Mouse (Mus musculus) midbrain, embryonic 13.5 days (tissue): ENCODE results near the gene Oscar. TPM values are rescaled to one million over a fixed set of nuclear protein-coding genes. Genes with fewer than 3 reads are reported as not detected.
A peak's percentile ranks its signal among the peaks of the same experiment; 100 is the strongest.
"Not testable (repeated sequence)": the region's sequence is repeated elsewhere in the genome, so short reads cannot be mapped to it uniquely, and the experiment has no call there.

Experiments used
- ATAC-seq: fragments of 200-750 bp; cut with Nextera tagmentation; 2 replicates; pipeline ENCODE4 v1.8.0; 2017; ENCODE audit warnings: mild to moderate bottlenecking, moderate TSS enrichment, moderate library complexity
- H3K27ac ChIP-seq: fragments of 300-500 bp; sonication (generic); 2 replicates; pipeline ENCODE4 v1.5.1; 2015; ENCODE audit warnings: inconsistent platforms, mild to moderate bottlenecking, moderate library complexity
- H3K27me3 ChIP-seq: fragments of 300-500 bp; sonication (generic); 2 replicates; pipeline ENCODE4 v1.6.1; 2015; ENCODE audit warnings: mild to moderate bottlenecking, inconsistent platforms
- H3K36me3 ChIP-seq: fragments of 300-500 bp; sonication (generic); 2 replicates; pipeline ENCODE4 v1.6.1; 2015; ENCODE audit warnings: mild to moderate bottlenecking, inconsistent platforms
- H3K4me1 ChIP-seq: fragments of 300-500 bp; sonication (generic); replicated peaks from 2 replicates; pipeline ENCODE4 v1.6.1; 2015; ENCODE audit warnings: inconsistent platforms
- H3K4me2 ChIP-seq: fragments of 300-500 bp; sonication (generic); replicated peaks from 2 replicates; pipeline ENCODE4 v1.6.1; 2015; ENCODE audit warnings: moderate library complexity, mild to moderate bottlenecking, inconsistent platforms
- H3K4me3 ChIP-seq: fragments of 300-500 bp; sonication (generic); replicated peaks from 2 replicates; pipeline ENCODE4 v1.5.1; 2015; ENCODE audit warnings: mild to moderate bottlenecking, inconsistent platforms
- H3K9ac ChIP-seq: fragments of 300-500 bp; sonication (generic); replicated peaks from 2 replicates; pipeline ENCODE4 v1.6.1; 2015; ENCODE audit warnings: mild to moderate bottlenecking, inconsistent platforms
- H3K9me3 ChIP-seq: fragments of 300-500 bp; sonication (generic); 2 replicates; pipeline ENCODE4 v1.6.1; 2016; ENCODE audit warnings: mild to moderate bottlenecking, inconsistent platforms
- WGBS: fragments of 180-500 bp; shearing (Covaris S2); methylation state at CpG from one replicate; pipeline ENCODE4 v1.1.7; 2015; 5-methylcytosine and 5-hydroxymethylcytosine counted together
- microRNA-seq: library from miRNA; unstranded; fragments of <30 nt; microRNA quantifications from one replicate; pipeline ENCODE4, GENCODE M21; 2016
- polyA plus RNA-seq: library from polyadenylated mRNA; unstranded; fragments of >200 nt; fragmentation: Nextera tagmentation; extraction: Ambion mirVana; gene quantifications from 2 replicates; pipeline ENCODE4 v1.2.1, GENCODE M21; 2015

Oscar gene
- polyA plus RNA-seq, 1 experiment from 2014 or later, result 0.42 TPM

GRCm38 (mm10) chr7:3578952-3579546 lies 36.9 kb downstream of the Oscar start:
- H3K36me3 ChIP-seq, result no peaks in the 10 kb centered on the region
- no peak overlapping the region for H3K27ac ChIP-seq
- H3K4me1 ChIP-seq, result no peaks in the 10 kb centered on the region
- H3K4me3 ChIP-seq, result no peak overlapping the region
- no peak for ATAC-seq
- no peak overlapping the region for H3K9ac ChIP-seq
- 69% methylated on average over 6 of the region's 6 CpGs for WGBS
- no peak overlapping the region for H3K4me2 ChIP-seq
- H3K27me3 ChIP-seq, result no peaks in the 10 kb centered on the region
- no peaks in the 10 kb centered on the region for H3K9me3 ChIP-seq

GRCm38 (mm10) chr7:3578196-3578595 lies 37.8 kb downstream of the Oscar start:
- no peaks in the 10 kb centered on the region for H3K27me3 ChIP-seq
- H3K4me1 ChIP-seq, result no peaks in the 10 kb centered on the region
- WGBS, result 86% methylated on average over 2 of the region's 2 CpGs
- H3K4me2 ChIP-seq, result no peak overlapping the region
- no peaks in the 10 kb centered on the region for H3K9me3 ChIP-seq
- H3K9ac ChIP-seq, result no peak overlapping the region
- no peak for ATAC-seq
- H3K4me3 ChIP-seq, result no peak overlapping the region
- H3K27ac ChIP-seq, result no peak overlapping the region
- no peaks in the 10 kb centered on the region for H3K36me3 ChIP-seq

GRCm38 (mm10) chr7:3576354-3577124 lies 39.4 kb downstream of the Oscar start:
- WGBS, result 82% methylated on average over 5 of the region's 5 CpGs
- ATAC-seq, result no peak
- Histone ChIP-seq H3K9me3 (no peaks in the 10 kb centered on the region), H3K36me3 (no peaks in the 10 kb centered on the region), H3K4me3 (no peak overlapping the region), H3K9ac (no peak overlapping the region), H3K4me1 (no peaks in the 10 kb centered on the region), H3K27ac (no peak overlapping the region), H3K4me2 (no peak overlapping the region), H3K27me3 (no peaks in the 10 kb centered on the region)

- 68% methylated on average over 5 of the region's 5 CpGs for WGBS
- Histone ChIP-seq H3K9ac (no peak overlapping the region), H3K27me3 (no peaks in the 10 kb centered on the region), H3K36me3 (no peaks in the 10 kb centered on the region), H3K4me2 (no peak overlapping the region), H3K4me1 (no peaks in the 10 kb centered on the region), H3K4me3 (no peak overlapping the region), H3K27ac (no peak overlapping the region), H3K9me3 (no peaks in the 10 kb centered on the region)
- no peak for ATAC-seq
Observed at GRCm38 (mm10) chr7:3574216-3574615, 41.7 kb downstream of the Oscar start.

- no peak for ATAC-seq
- WGBS, result 89% methylated on average over 1 of the region's 1 CpGs
Observed at GRCm38 (mm10) chr7:3571847-3572246, 44.1 kb downstream of the Oscar start.

GRCm38 (mm10) chr7:3570580-3570979 lies 45.4 kb downstream of the Oscar start:
- H3K36me3 ChIP-seq, H3K27me3 ChIP-seq, ATAC-seq, H3K9me3 ChIP-seq, H3K9ac ChIP-seq, H3K4me3 ChIP-seq, H3K4me1 ChIP-seq, H3K4me2 ChIP-seq, H3K27ac ChIP-seq: not testable (repeated sequence)
- WGBS, result 88% methylated on average over 3 of the region's 3 CpGs

More at GRCm38 (mm10) chr7:3571847-3572246, 44.1 kb downstream of the Oscar start:
- H3K27me3 ChIP-seq, result no peaks in the 10 kb centered on the region
- H3K4me3 ChIP-seq, result no peak overlapping the region
- no peak overlapping the region for H3K4me2 ChIP-seq
- H3K27ac ChIP-seq, result no peak overlapping the region
- H3K9me3 ChIP-seq, result no peaks in the 10 kb centered on the region
- H3K9ac ChIP-seq, result no peak overlapping the region
- no peaks in the 10 kb centered on the region for H3K36me3 ChIP-seq
- H3K4me1 ChIP-seq, result no peaks in the 10 kb centered on the region

GRCm38 (mm10) chr7:3569725-3570124 lies 46.2 kb downstream of the Oscar start:
- WGBS, result 66% methylated on average over 6 of the region's 6 CpGs
- no peaks in the 10 kb centered on the region for H3K36me3 ChIP-seq
- no peak overlapping the region for H3K4me3 ChIP-seq
- H3K4me1 ChIP-seq, result no peaks in the 10 kb centered on the region
- H3K27me3 ChIP-seq, result no peaks in the 10 kb centered on the region
- ATAC-seq, result no peak
- H3K9me3 ChIP-seq, result no peaks in the 10 kb centered on the region
- no peak overlapping the region for H3K27ac ChIP-seq
- H3K9ac ChIP-seq, result no peak overlapping the region
- no peak overlapping the region for H3K4me2 ChIP-seq

- ATAC-seq, result no peak
- Histone ChIP-seq H3K9me3 (no peaks in the 10 kb centered on the region), H3K4me2 (no peak overlapping the region), H3K9ac (no peak overlapping the region), H3K4me3 (no peak overlapping the region), H3K27me3 (no peaks in the 10 kb centered on the region), H3K4me1 (no peaks in the 10 kb centered on the region), H3K36me3 (no peaks in the 10 kb centered on the region), H3K27ac (no peak overlapping the region)
- 9% methylated on average over 2 of the region's 2 CpGs for WGBS
Observed at GRCm38 (mm10) chr7:3567336-3567735, 48.6 kb downstream of the Oscar start.

Small RNA genes lying within 50 kb of the gene (microRNA-seq; reads per million reads assigned to microRNA genes)
- not detected for gene Gm25100
- 4.5 reads per million, percentile 18 among the genes with 10 or more reads in this experiment for gene Mir3572

Other genes with a start within 250 kb of the Oscar start
- gene Cacng8, start 225.5 kb downstream of the Oscar start, polyA plus RNA-seq, result 12.9 and 13.9 TPM in 2 replicates
- not detected in 2 replicates for gene Cacng6, start 192.0 kb downstream of the Oscar start, polyA plus RNA-seq
- gene Tarm1, start 113.5 kb downstream of the Oscar start, polyA plus RNA-seq, result not detected in 2 replicates
- 440 and 458 TPM in 2 replicates for gene Ndufa3, start 1.2 kb upstream of the Oscar start, polyA plus RNA-seq
- gene Tfpt, start 13.8 kb upstream of the Oscar start, polyA plus RNA-seq, result 30.8 and 38.9 TPM in 2 replicates
- 114 and 117 TPM in 2 replicates for gene Prpf31, start 13.8 kb upstream of the Oscar start, polyA plus RNA-seq
- gene Cnot3, start 29.1 kb upstream of the Oscar start, polyA plus RNA-seq, result 48.7 and 57.8 TPM in 2 replicates
- 16.5 and 16.8 TPM in 2 replicates for gene Leng1, start 49.7 kb upstream of the Oscar start, polyA plus RNA-seq
- 4.0 and 4.3 TPM in 2 replicates for gene Tmc4, start 61.4 kb upstream of the Oscar start, polyA plus RNA-seq
- 205 and 225 TPM in 2 replicates for gene Tsen34, start 76.7 kb upstream of the Oscar start, polyA plus RNA-seq
- gene Mboat7, start 77.4 kb upstream of the Oscar start, polyA plus RNA-seq, result 53.4 and 54.5 TPM in 2 replicates
- gene Rps9, start 87.8 kb upstream of the Oscar start, polyA plus RNA-seq, result 994 and 1,009 TPM in 2 replicates
- gene Pirb, start 104.2 kb upstream of the Oscar start, polyA plus RNA-seq, result 0.15 and 0.37 TPM in 2 replicates
- gene Gm15448, start 209.5 kb upstream of the Oscar start, polyA plus RNA-seq, result not detected in 2 replicates
- gene Pira2, start 228.9 kb upstream of the Oscar start, polyA plus RNA-seq, result not detected in 2 replicates